Mouse (Mus musculus) kidney, adult 2 months (tissue): ENCODE measurements around the gene Ass1.

Experiments
- CTCF ChIP-seq: fragments of 200-500 bp; conservative IDR thresholded peaks from 2 replicates; pipeline ENCODE4 v1.5.1; 2011; ENCODE audit warnings: low read depth, mild to moderate bottlenecking, control low read depth, low read length, moderate library complexity, mixed read lengths; ENCODE audit not compliant: insufficient read depth, insufficient read length
- POLR2A ChIP-seq: fragments of 200-500 bp; IDR thresholded peaks from one replicate; pipeline ENCODE4 v1.6.1; 2011; ENCODE audit warnings: low read depth, low read length, control low read depth

GRCm38 (mm10) chr2:31524641-31525040 is 54.6 kb downstream of the Ass1 start:
- TF ChIP-seq POLR2A: no peak
- no peak for TF ChIP-seq CTCF
